Mouse (Mus musculus) spleen, adult 2 months (tissue): ENCODE measurements around the gene 1600002K03Rik. TPM values are rescaled to one million over a fixed set of nuclear protein-coding genes. Genes with fewer than 3 reads are reported as not detected.

Experiments
- DNase-seq, 2 experiments: peaks; one replicate each; pipeline versions ENCODE4 v3.0.0 to v3.0.0-alpha.2; 2012 to 2021; ENCODE audit warnings: low spot score in 2 of 2, low read depth in 1 of 2
- H3K27ac ChIP-seq: fragments of 200-500 bp; 2 replicates; pipeline ENCODE4 v1.5.1; 2012; ENCODE audit warnings: low read length, inconsistent platforms; ENCODE audit not compliant: insufficient read depth
- H3K27me3 ChIP-seq: fragments of 200-500 bp; 2 replicates; pipeline ENCODE4 v1.6.1; 2012; ENCODE audit warnings: mild to moderate bottlenecking, moderate library complexity, low read length, inconsistent platforms; ENCODE audit not compliant: control insufficient read depth, insufficient read depth
- H3K36me3 ChIP-seq: fragments of 200-500 bp; 2 replicates; pipeline ENCODE4 v1.6.1; 2012; ENCODE audit warnings: mild to moderate bottlenecking, low read length, inconsistent platforms; ENCODE audit not compliant: control insufficient read depth, insufficient read depth
- H3K4me1 ChIP-seq: fragments of 200-500 bp; 2 replicates; pipeline ENCODE4 v1.6.1; 2011; ENCODE audit warnings: inconsistent platforms; ENCODE audit not compliant: control insufficient read depth, insufficient read depth, insufficient read length
- H3K4me3 ChIP-seq: fragments of 200-500 bp; 2 replicates; pipeline ENCODE4 v1.5.1; 2011; ENCODE audit warnings: mild to moderate bottlenecking, inconsistent platforms; ENCODE audit not compliant: insufficient read depth, insufficient read length; ENCODE audit errors: extremely low read depth
- CTCF ChIP-seq: fragments of 200-500 bp; IDR thresholded peaks from 2 replicates; pipeline ENCODE4 v1.5.1; 2011; ENCODE audit warnings: mild to moderate bottlenecking, inconsistent platforms; ENCODE audit not compliant: insufficient read depth, insufficient read length, insufficient replicate concordance; ENCODE audit errors: extremely low read depth
- POLR2A ChIP-seq: fragments of 200-500 bp; IDR thresholded peaks from 2 replicates; pipeline ENCODE4 v1.6.1; 2011; ENCODE audit warnings: low read depth, low read length, inconsistent platforms
- WGBS: fragments of 180-500 bp; shearing (Covaris S2); methylation state at CpG from one replicate; pipeline ENCODE4 v1.1.7; 2018; 5-methylcytosine and 5-hydroxymethylcytosine counted together
- polyA plus RNA-seq: library from polyadenylated mRNA; depleted of rRNA; stranded (reverse); fragments of >200 nt; gene quantifications from 2 replicates; pipeline ENCODE4 v1.2.3, GENCODE M21; 2012

The 1600002K03Rik gene
- polyA plus RNA-seq, 1 experiment: 10.8 TPM

GRCm38 (mm10) chr10:80131952-80132350 is 40.8 kb upstream of the 1600002K03Rik start:
- 86% methylated on average over 27 of the region's 27 CpGs for WGBS
- no peak for TF ChIP-seq CTCF
- TF ChIP-seq POLR2A: no peak
- no peak for DNase-seq
- no peak overlapping the region for H3K27ac ChIP-seq
- peaks cover 35% of the 10 kb centered on the region for H3K36me3 ChIP-seq
- no peak overlapping the region for H3K4me3 ChIP-seq
- H3K27me3 ChIP-seq: no peaks in the 10 kb centered on the region
- peaks cover 6% of the 10 kb centered on the region; the same call in 1 of the 2 replicates for H3K4me1 ChIP-seq

GRCm38 (mm10) chr10:80133226-80133849 is 39.4 kb upstream of the 1600002K03Rik start:
- peaks cover 7% of the 10 kb centered on the region; the same call in 1 of the 2 replicates for H3K4me1 ChIP-seq
- WGBS: 50% methylated on average over 8 of the region's 8 CpGs
- DNase-seq: no peak
- H3K4me3 ChIP-seq: no peak overlapping the region
- peak overlapping the region; percentile 35 for H3K27ac ChIP-seq
- TF ChIP-seq POLR2A (no peak), CTCF (no peak)
- H3K36me3 ChIP-seq: peaks cover 26% of the 10 kb centered on the region
- H3K27me3 ChIP-seq: peaks cover 3% of the 10 kb centered on the region; the same call in 1 of the 2 replicates

GRCm38 (mm10) chr10:80134421-80134820 is 38.3 kb upstream of the 1600002K03Rik start:
- WGBS: 88% methylated on average over 9 of the region's 9 CpGs
- Histone ChIP-seq H3K27me3 (peaks cover 10% of the 10 kb centered on the region; the same call in 1 of the 2 replicates), H3K4me1 (peaks cover 16% of the 10 kb centered on the region), H3K36me3 (peaks cover 17% of the 10 kb centered on the region), H3K27ac (no peak overlapping the region), H3K4me3 (no peak overlapping the region)
- TF ChIP-seq POLR2A (no peak), CTCF (no peak)
- no peak for DNase-seq

GRCm38 (mm10) chr10:80135161-80135560 is 37.6 kb upstream of the 1600002K03Rik start:
- Histone ChIP-seq H3K4me3 (no peak overlapping the region), H3K36me3 (peaks cover 12% of the 10 kb centered on the region), H3K27ac (no peak overlapping the region), H3K4me1 (peaks cover 18% of the 10 kb centered on the region), H3K27me3 (peaks cover 10% of the 10 kb centered on the region; the same call in 1 of the 2 replicates)
- no peak for DNase-seq
- no peak for TF ChIP-seq CTCF
- no peak for TF ChIP-seq POLR2A
- 94% methylated on average over 10 of the region's 10 CpGs for WGBS

GRCm38 (mm10) chr10:80135641-80136040 is 37.1 kb upstream of the 1600002K03Rik start:
- H3K4me3 ChIP-seq: no peak overlapping the region
- H3K36me3 ChIP-seq: peaks cover 7% of the 10 kb centered on the region
- TF ChIP-seq CTCF: no peak
- no peak for TF ChIP-seq POLR2A
- H3K27me3 ChIP-seq: peaks cover 10% of the 10 kb centered on the region; the same call in 1 of the 2 replicates
- H3K27ac ChIP-seq: no peak overlapping the region
- peaks cover 18% of the 10 kb centered on the region for H3K4me1 ChIP-seq
- 97% methylated on average over 1 of the region's 1 CpGs for WGBS
- DNase-seq: no peak

- Histone ChIP-seq H3K27me3 (peaks cover 10% of the 10 kb centered on the region; the same call in 1 of the 2 replicates), H3K36me3 (peaks cover under 1% of the 10 kb centered on the region), H3K4me3 (no peak overlapping the region), H3K27ac (no peak overlapping the region), H3K4me1 (peaks cover 22% of the 10 kb centered on the region)
- WGBS: 78% methylated on average over 49 of the region's 49 CpGs
- no peak for TF ChIP-seq POLR2A
- TF ChIP-seq CTCF: no peak
- no peak for DNase-seq
These were observed 36.4 kb upstream of the 1600002K03Rik start for GRCm38 (mm10) chr10:80136179-80136951.
